Mouse (Mus musculus) hindbrain, embryonic 16.5 days (tissue): ENCODE measurements at regions not wholly inside any gene's neighbourhood (a gene's known extent, or its start where the extent isn't known, plus 50 kb on each side); places are given as distances from the start of the nearest gene placed in this dataset.

Experiments used
- ATAC-seq: fragments of 200-750 bp; cut with Nextera tagmentation; 2 replicates; pipeline ENCODE4 v1.8.0; 2017; ENCODE audit warnings: moderate TSS enrichment, moderate library complexity
- H3K27ac ChIP-seq: fragments of 300-500 bp; sonication (generic); 2 replicates; pipeline ENCODE4 v1.5.1; 2014; ENCODE audit warnings: low read depth, mild to moderate bottlenecking, control low read depth, low read length, moderate library complexity
- H3K27me3 ChIP-seq: fragments of 300-500 bp; sonication (generic); replicated peaks from 2 replicates; pipeline ENCODE4 v1.6.1; 2014; ENCODE audit warnings: low read length; ENCODE audit not compliant: control insufficient read depth, insufficient read depth
- H3K36me3 ChIP-seq: fragments of 300-500 bp; sonication (generic); 2 replicates; pipeline ENCODE4 v1.6.1; 2014; ENCODE audit warnings: mild to moderate bottlenecking, low read length, moderate library complexity, mixed read lengths; ENCODE audit not compliant: control insufficient read depth, insufficient read depth
- H3K4me1 ChIP-seq: fragments of 300-500 bp; sonication (generic); 2 replicates; pipeline ENCODE4 v1.6.1; 2014; ENCODE audit warnings: low read depth, low read length; ENCODE audit not compliant: control insufficient read depth, insufficient read depth
- H3K4me2 ChIP-seq: fragments of 300-500 bp; sonication (generic); 2 replicates; pipeline ENCODE4 v1.6.1; 2014; ENCODE audit warnings: mild to moderate bottlenecking, low read length, control low read depth, moderate library complexity
- H3K4me3 ChIP-seq: fragments of 300-500 bp; sonication (generic); 2 replicates; pipeline ENCODE4 v1.5.1; 2014; ENCODE audit warnings: mild to moderate bottlenecking, low read length, control low read depth, moderate library complexity
- H3K9ac ChIP-seq: fragments of 300-500 bp; sonication (generic); 2 replicates; pipeline ENCODE4 v1.6.1; 2014; ENCODE audit warnings: low read depth, mild to moderate bottlenecking, control low read depth, low read length, moderate library complexity
- H3K9me3 ChIP-seq: fragments of 300-500 bp; sonication (generic); 2 replicates; pipeline ENCODE4 v1.6.1; 2014; ENCODE audit warnings: mild to moderate bottlenecking, low read length, moderate library complexity; ENCODE audit not compliant: control insufficient read depth
- WGBS: fragments of 180-500 bp; shearing (Covaris S2); extraction: QIAGEN DNeasy Blood & Tissue Kit; methylation state at CpG from one replicate; pipeline ENCODE4 v1.1.7; 2014; 5-methylcytosine and 5-hydroxymethylcytosine counted together

- H3K4me3 ChIP-seq: no peak overlapping the region
- no peak overlapping the region for H3K4me2 ChIP-seq
- no peaks in the 10 kb centered on the region for H3K4me1 ChIP-seq
- no peaks in the 10 kb centered on the region for H3K36me3 ChIP-seq
- no peaks in the 10 kb centered on the region for H3K27me3 ChIP-seq
- 57% methylated on average over 8 of the region's 8 CpGs for WGBS
- no peak overlapping the region for H3K27ac ChIP-seq
- H3K9ac ChIP-seq: no peak overlapping the region
- ATAC-seq: no peak
- no peaks in the 10 kb centered on the region for H3K9me3 ChIP-seq
Measured at GRCm38 (mm10) chr6:94354451-94355095, 70.9 kb upstream of the Magi1 start.

- no peak overlapping the region for H3K27ac ChIP-seq
- H3K4me3 ChIP-seq: no peak overlapping the region
- no peak overlapping the region for H3K4me2 ChIP-seq
- H3K4me1 ChIP-seq: no peaks in the 10 kb centered on the region
- no peak for ATAC-seq
- 78% methylated on average over 2 of the region's 2 CpGs for WGBS
- H3K36me3 ChIP-seq: no peaks in the 10 kb centered on the region
- no peaks in the 10 kb centered on the region for H3K9me3 ChIP-seq
- no peak overlapping the region for H3K9ac ChIP-seq
- no peaks in the 10 kb centered on the region for H3K27me3 ChIP-seq
Measured at GRCm38 (mm10) chr6:94344296-94344695, 60.6 kb upstream of the Magi1 start.

DNA sequence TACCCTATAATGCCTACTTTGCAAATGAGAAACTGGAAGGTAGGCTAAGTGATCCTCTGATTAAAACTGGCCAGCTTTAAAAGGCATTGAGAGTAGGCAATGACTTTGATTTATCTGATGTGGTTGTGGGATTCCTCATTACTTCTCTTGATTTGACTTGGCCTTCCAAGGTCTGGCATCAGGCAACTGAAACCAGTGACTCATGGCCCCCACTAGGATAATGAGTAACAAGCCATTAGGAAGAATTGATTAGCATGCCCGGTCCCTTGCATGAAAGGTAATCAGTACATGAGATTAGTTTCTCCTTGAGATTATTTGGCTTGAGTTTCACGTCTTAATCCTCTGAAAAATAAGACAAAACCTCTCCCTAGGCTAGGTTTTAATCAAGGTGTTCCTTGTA, 56.8 kb upstream of the Magi1 start:
- Histone ChIP-seq H3K9ac (no peak overlapping the region), H3K4me2 (no peak overlapping the region)
- ATAC-seq: no peak

GRCm38 (mm10) chr6:94336168-94336567, 52.5 kb upstream of the Magi1 start:
- ATAC-seq: no peak
- H3K4me3 ChIP-seq: no peak overlapping the region
- no peaks in the 10 kb centered on the region for H3K27me3 ChIP-seq
- no peak overlapping the region for H3K4me2 ChIP-seq
- no peak overlapping the region for H3K9ac ChIP-seq
- no peaks in the 10 kb centered on the region for H3K36me3 ChIP-seq
- no peaks in the 10 kb centered on the region for H3K4me1 ChIP-seq
- no peaks in the 10 kb centered on the region for H3K9me3 ChIP-seq
- WGBS: 58% methylated on average over 6 of the region's 6 CpGs
- no peak overlapping the region for H3K27ac ChIP-seq

More for the DNA sequence above, 56.8 kb upstream of the Magi1 start:
- no peaks in the 10 kb centered on the region for H3K4me1 ChIP-seq
- no peaks in the 10 kb centered on the region for H3K36me3 ChIP-seq
- H3K27me3 ChIP-seq: no peaks in the 10 kb centered on the region
- H3K4me3 ChIP-seq: no peak overlapping the region
- WGBS: 61% methylated on average over 2 of the region's 2 CpGs
- no peak overlapping the region for H3K27ac ChIP-seq
- H3K9me3 ChIP-seq: no peaks in the 10 kb centered on the region
